Comparison of ENCODE assay signal across 23 mouse cellular contexts in the genomic region with DNA sequence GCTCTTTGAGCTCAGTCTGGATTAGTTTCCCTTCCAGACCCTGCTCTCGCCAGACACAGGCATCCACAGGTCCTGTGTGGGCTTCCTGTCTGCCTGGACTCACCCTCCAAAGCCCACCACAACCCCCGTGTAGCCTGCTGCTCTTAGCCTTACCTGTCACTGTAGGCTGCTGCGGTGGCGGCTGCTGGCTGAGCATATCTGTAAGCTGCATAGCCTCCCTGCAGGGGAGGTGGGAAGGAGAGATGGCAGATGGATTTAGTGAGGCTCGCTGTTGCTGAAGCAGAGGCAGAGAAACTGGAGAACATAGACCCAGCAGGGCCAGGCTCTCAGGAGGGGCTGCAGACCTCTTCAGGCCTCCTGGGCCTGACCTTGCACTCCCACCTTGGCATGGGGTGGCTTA. TPM values are rescaled to one million over a fixed set of nuclear protein-coding genes. Genes with fewer than 3 reads are reported as not detected.
DNase-seq lines count a peak whose midpoint lies in the region; ATAC-seq and TF ChIP-seq lines count a peak whose summit lies in the region.
"Had no signal": no experiment of that assay in that cellular context is flagged by ENCODE, and none has a peak within 500 bp of the region (broad histone marks: within the 10 kb centered on the region; RNA-seq: fewer than 3 reads in every experiment).

No protein-coding gene starts in this region.

- no peak overlapping the region for H3K27ac ChIP-seq in hindbrain, embryonic 13.5 days
- H3K27ac ChIP-seq in hindbrain, embryonic 16.5 days (ENCODE audit: low read depth, low read length), result no peak overlapping the region
- H3K27ac ChIP-seq in kidney, adult 2 months (ENCODE audit: insufficient read depth, low read depth, low read length), result no peak overlapping the region
- H3K27ac ChIP-seq: embryonic facial prominence, embryonic 10.5 days; heart, adult 2 months; heart, embryonic 15.5 days; hindbrain, embryonic 15.5 days had no signal

- no peak for TF ChIP-seq POLR2A in kidney, adult 2 months (IDR thresholded peaks at IDR 0.05; ENCODE audit: low read depth, low read length)

- no peaks in the 10 kb centered on the region for H3K9me3 ChIP-seq in hindbrain, embryonic 13.5 days
- no peaks in the 10 kb centered on the region for H3K9me3 ChIP-seq in hindbrain, embryonic 16.5 days (ENCODE audit: control insufficient read depth, low read length)
- H3K9me3 ChIP-seq: embryonic facial prominence, embryonic 10.5 days; heart, embryonic 15.5 days; hindbrain, embryonic 10.5 days; hindbrain, embryonic 15.5 days had no signal

- H3K4me3 ChIP-seq in hindbrain, embryonic 13.5 days, result no peak overlapping the region
- no peak overlapping the region for H3K4me3 ChIP-seq in hindbrain, embryonic 16.5 days (ENCODE audit: low read length)
- no peak overlapping the region for H3K4me3 ChIP-seq in kidney, adult 2 months (ENCODE audit: insufficient read depth, low read depth, low read length)
- H3K4me3 ChIP-seq: embryonic facial prominence, embryonic 10.5 days; heart, adult 2 months; heart, embryonic 15.5 days; hindbrain, embryonic 10.5 days; hindbrain, embryonic 15.5 days had no signal

- H3K27me3 ChIP-seq in hindbrain, embryonic 13.5 days, result no peaks in the 10 kb centered on the region
- H3K27me3 ChIP-seq in hindbrain, embryonic 16.5 days (replicated peaks; ENCODE audit: control insufficient read depth, insufficient read depth, low read length), result no peaks in the 10 kb centered on the region
- H3K27me3 ChIP-seq in kidney, adult 2 months (replicated peaks; ENCODE audit: control insufficient read depth, insufficient read depth, low read length), result no peaks in the 10 kb centered on the region
- H3K27me3 ChIP-seq: hindbrain, embryonic 15.5 days had no signal

- H3K4me2 ChIP-seq in hindbrain, embryonic 13.5 days, result no peak overlapping the region
- H3K4me2 ChIP-seq in hindbrain, embryonic 16.5 days (ENCODE audit: low read length), result no peak overlapping the region
- H3K4me2 ChIP-seq: heart, embryonic 11.5 days; heart, embryonic 15.5 days; hindbrain, embryonic 15.5 days had no signal

- peaks cover 50% of the 10 kb centered on the region for H3K4me1 ChIP-seq in hindbrain, embryonic 13.5 days (replicated peaks)
- H3K4me1 ChIP-seq in hindbrain, embryonic 16.5 days (ENCODE audit: control insufficient read depth, insufficient read depth, low read depth, low read length), result peaks cover 8% of the 10 kb centered on the region
- no peaks in the 10 kb centered on the region for H3K4me1 ChIP-seq in kidney, adult 2 months (ENCODE audit: control insufficient read depth, insufficient read depth, low read length)

- peaks cover 7% of the 10 kb centered on the region for H3K36me3 ChIP-seq in hindbrain, embryonic 13.5 days
- no peaks in the 10 kb centered on the region for H3K36me3 ChIP-seq in hindbrain, embryonic 16.5 days (ENCODE audit: control insufficient read depth, insufficient read depth, low read length)
- H3K36me3 ChIP-seq in kidney, adult 2 months (ENCODE audit: control insufficient read depth, insufficient read depth, low read length), result no peaks in the 10 kb centered on the region
- H3K36me3 ChIP-seq: embryonic facial prominence, embryonic 10.5 days; heart, embryonic 15.5 days; hindbrain, embryonic 10.5 days; hindbrain, embryonic 15.5 days had no signal

- 47% methylated on average over 5 of the region's 5 CpGs for WGBS in hindbrain, embryonic 13.5 days
- WGBS in hindbrain, embryonic 16.5 days, result 52% methylated on average over 5 of the region's 5 CpGs
- 78% methylated on average over 5 of the region's 5 CpGs for WGBS in kidney, adult 2 months

- 0 out of 2 replicates have a peak overlapping the region, but pooled peaks have one; percentile 8 for H3K9ac ChIP-seq in hindbrain, embryonic 13.5 days
- no peak overlapping the region for H3K9ac ChIP-seq in hindbrain, embryonic 16.5 days (ENCODE audit: low read depth, low read length)
- H3K9ac ChIP-seq: heart, embryonic 15.5 days; hindbrain, embryonic 15.5 days had no signal

- ATAC-seq in hindbrain, embryonic 13.5 days (ENCODE audit: low FRiP score), result no peak
- no peak for ATAC-seq in hindbrain, embryonic 16.5 days
- ATAC-seq: activated CD4-positive, CD25-positive, alpha-beta regulatory T cell, adult 4 months; forebrain, embryonic 14.5 days; Patski had no signal

- no peak for TF ChIP-seq CTCF in kidney, adult 2 months (conservative IDR thresholded peaks at IDR 0.05; ENCODE audit: insufficient read depth, insufficient read length, low read depth, low read length)

- intact Hi-C loops in left cerebral cortex, postnatal 36 days (cut with DNase I), result no loop called here
- intact Hi-C loops in left cerebral cortex, postnatal 10 days (cut with DNase I), result no loop called here

- peak; percentile 59 to 64 for DNase-seq in left cerebral cortex, postnatal 36 days (ENCODE audit: low spot score in 2 of 2)
- no peak for DNase-seq in left cerebral cortex, postnatal 10 days (ENCODE audit: extremely low spot score in 1 of 2, low spot score in 2 of 2)
- peak; percentile 62 for DNase-seq in right cerebral cortex, postnatal 25 days
- DNase-seq in right cerebral cortex, postnatal 4 days, result no peak
- peak; percentile 58 for DNase-seq in telencephalon, adult 2 months (ENCODE audit: low read depth, low spot score)
- no peak for DNase-seq in kidney, adult 2 months
- DNase-seq: adrenal gland, postnatal 14 days; cerebellum, adult 18-20 months; cerebellum, adult 9-11 months; cerebellum, postnatal 36 days; gastrocnemius, postnatal 14 days; heart, adult 2 months; heart, postnatal 14 days had no signal

RNA-seq across cellular contexts. Expression of a gene that starts 18.4 kb away (rescaled TPM):
- polyA plus RNA-seq in hindbrain, embryonic 13.5 days (2015; fragmentation: Nextera tagmentation; extraction: Ambion mirVana), result 7.0 and 7.1 TPM in 2 replicates
- 6.5 and 8.7 TPM in 2 replicates for polyA plus RNA-seq in hindbrain, embryonic 16.5 days (2015; fragmentation: Nextera tagmentation; extraction: Ambion mirVana)
- 10 to 100 TPM; 10.8 to 11.1 TPM for total RNA-seq in left cerebral cortex, postnatal 36 days (2021)
- total RNA-seq in left cerebral cortex, postnatal 10 days (2021), result 10 to 100 TPM; 11.5 to 13.9 TPM
- polyA plus RNA-seq in kidney, adult 2 months (2012; rRNA removed), result 10.5 and 12.3 TPM in 2 replicates

Comparison
In these comparisons a context has a peak if more than half of its experiments do, and no peak if none do; other contexts are left out.
1. DNase-seq: peak in left cerebral cortex, postnatal 36 days (2 of 2), right cerebral cortex, postnatal 25 days (single experiment) and telencephalon, adult 2 months (single experiment); none in left cerebral cortex, postnatal 10 days (0 of 2), right cerebral cortex, postnatal 4 days (single experiment) and kidney, adult 2 months (single experiment).